Mouse (Mus musculus): ENCODE data around the gene Gng7.

Gene Gng7

DNA sequence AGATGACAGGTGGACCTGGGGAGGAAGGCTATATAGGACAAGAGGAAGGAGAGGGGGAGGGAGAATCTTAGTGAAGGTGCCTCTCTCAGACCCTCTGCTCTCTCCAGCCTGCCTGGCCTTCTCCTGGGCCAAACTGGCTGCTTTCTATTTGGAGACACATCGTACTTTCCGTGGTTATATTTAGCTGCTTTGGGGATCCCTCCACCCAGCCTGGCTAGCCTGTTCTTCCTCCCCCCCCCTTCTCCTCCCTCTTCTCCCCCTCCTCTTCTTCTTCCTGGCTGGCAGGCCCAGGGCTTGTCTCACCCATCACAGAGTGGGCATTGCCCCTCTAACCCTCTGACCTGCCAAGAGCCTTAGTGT lies 73.8 kb downstream of the Gng7 start:
- ChIA-PET POLR2A (interaction anchor here (0.6 to 26.8 kb wide), 46 partner anchors 9 to 524 kb away, joined by 3 to 1108 read pairs (median 5); partner anchors contain the start of genes Gadd45b (in 4 of the 4), Map2k2 (in 2 of the 4), Csnk1g2 (in 1 of the 4) and Lmnb2 (in 1 of the 4)), CTCF (interaction anchor here (0.6 to 2.6 kb wide), 15 partner anchors 9 to 141 kb away, joined by 3 to 22 read pairs (median 4); partner anchors contain the start of genes Gadd45b (in 2 of the 4) and Sgta (in 1 of the 4))

DNA sequence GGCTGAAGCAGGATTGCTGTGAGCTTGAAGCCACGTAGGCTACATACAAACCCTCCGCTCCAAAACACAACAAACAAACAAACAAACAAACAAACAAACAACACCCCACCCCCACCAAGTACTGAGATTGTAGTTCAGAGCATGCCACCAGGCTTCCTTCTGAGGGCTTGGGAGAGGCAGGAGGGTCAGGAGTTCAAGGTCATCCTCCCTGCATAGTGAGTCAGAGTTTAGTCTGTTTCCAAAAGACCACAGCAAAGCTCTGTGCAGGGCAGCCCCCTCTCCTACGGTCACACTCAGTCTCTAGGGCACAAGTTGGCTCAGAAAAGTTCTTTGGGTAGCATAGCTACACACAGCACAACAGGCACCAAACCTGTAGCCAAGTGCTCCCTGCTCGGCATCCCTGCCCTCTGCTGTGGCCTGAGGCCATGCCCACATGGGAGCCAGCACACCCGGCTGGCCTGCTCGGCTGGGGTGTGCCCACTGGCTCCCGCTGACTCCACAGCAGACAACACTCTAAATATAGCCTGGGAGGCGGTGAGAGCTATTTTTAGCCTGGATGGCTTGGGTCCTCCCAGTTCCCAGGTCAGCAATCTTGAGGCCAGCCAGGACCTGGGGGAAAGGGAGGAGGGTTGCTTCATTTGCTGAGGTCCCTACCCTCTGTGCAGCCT lies 74.3 kb downstream of the Gng7 start:
- CTCF ChIA-PET = interaction anchor here (0.5 to 2.6 kb wide), 19 partner anchors 9 to 352 kb away, joined by 3 to 22 read pairs (median 4); partner anchors contain the start of genes Gadd45b (in 2 of the 4), Sgta (in 1 of the 4) and Timm13 (in 1 of the 4)
- POLR2A ChIA-PET = interaction anchor here (0.6 to 26.8 kb wide), 69 partner anchors 8 to 541 kb away, joined by 3 to 1108 read pairs (median 4); partner anchors contain the start of genes Gadd45b (in 4 of the 4), Map2k2 (in 3 of the 4), Ap3d1 (in 2 of the 4) and Lmnb2 (in 2 of the 4)

DNA sequence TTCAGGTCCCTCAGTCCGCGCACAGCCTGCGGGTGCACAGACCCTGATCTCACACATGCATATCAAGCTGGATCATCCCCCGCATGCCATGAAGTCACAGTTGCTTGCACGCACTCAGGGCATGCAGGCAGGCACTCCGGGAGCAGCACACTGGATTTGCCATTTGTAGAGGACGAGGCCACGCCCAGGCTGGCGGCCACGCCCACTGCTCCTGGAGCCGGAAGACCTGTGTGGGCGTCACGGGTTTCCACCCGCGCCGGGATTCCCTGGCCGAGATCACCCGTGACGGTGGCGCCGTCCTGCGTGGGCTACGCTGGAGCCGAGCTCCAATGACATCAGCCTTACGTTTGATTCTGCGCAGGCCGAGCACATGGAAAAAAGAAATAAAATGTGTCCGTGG lies 75.1 kb downstream of the Gng7 start:
- POLR2A ChIA-PET = interaction anchor here (0.7 to 26.8 kb wide), 51 partner anchors 9 to 540 kb away, joined by 3 to 1108 read pairs (median 4); partner anchors contain the start of genes Gadd45b (in 4 of the 4), Ap3d1 (in 2 of the 4), Lmnb2 (in 2 of the 4) and Map2k2 (in 2 of the 4)
- CTCF ChIA-PET = interaction anchor here (0.6 to 2.6 kb wide), 16 partner anchors 8 to 59 kb away, joined by 3 to 22 read pairs (median 5); partner anchors contain the start of genes Gadd45b (in 2 of the 4) and Timm13 (in 1 of the 4)

GRCm38 (mm10) chr10:80938831-80939550 lies 75.8 kb downstream of the Gng7 start:
- ChIA-PET POLR2A (interaction anchor here in 3 of 4 experiments (0.7 to 26.8 kb wide), 26 partner anchors 8 to 462 kb away, joined by 3 to 1108 read pairs (median 7); partner anchors contain the start of genes Gadd45b (in 3 of the 3), Lmnb2 (in 2 of the 3), Ap3d1 (in 1 of the 3) and Slc39a3 (in 1 of the 3)), CTCF (interaction anchor here in 3 of 4 experiments (0.5 to 2.6 kb wide), 9 partner anchors 8 to 58 kb away, joined by 3 to 22 read pairs (median 7); partner anchors contain the start of gene Gadd45b (in 2 of the 3))

- ChIA-PET POLR2A (interaction anchor here (0.7 to 26.8 kb wide), 28 partner anchors 3 to 315 kb away, joined by 3 to 1108 read pairs (median 4); partner anchors contain the start of genes Gadd45b (in 4 of the 4), Amh (in 1 of the 4), Csnk1g2 (in 1 of the 4) and Eef2 (in 1 of the 4)), CTCF (interaction anchor here (0.6 to 2.3 kb wide), 10 partner anchors 8 to 53 kb away, joined by 3 to 16 read pairs (median 4); partner anchors contain the start of gene Gadd45b (in 2 of the 4))
Observed at GRCm38 (mm10) chr10:80937646-80938045, 77.1 kb downstream of the Gng7 start.

- POLR2A ChIA-PET = interaction anchor here in 3 of 4 experiments (0.8 to 26.8 kb wide), 29 partner anchors 4 to 315 kb away, joined by 3 to 1108 read pairs (median 4); partner anchors contain the start of genes Gadd45b (in 2 of the 3), Csnk1g2 (in 1 of the 3), Eef2 (in 1 of the 3) and Lmnb2 (in 1 of the 3)
- CTCF ChIA-PET = interaction anchor here (0.6 to 2.3 kb wide), 18 partner anchors 8 to 62 kb away, joined by 3 to 16 read pairs (median 4); partner anchors contain the start of gene Timm13 (in 1 of the 4)
Observed at GRCm38 (mm10) chr10:80936810-80937164, 78.0 kb downstream of the Gng7 start.

DNA sequence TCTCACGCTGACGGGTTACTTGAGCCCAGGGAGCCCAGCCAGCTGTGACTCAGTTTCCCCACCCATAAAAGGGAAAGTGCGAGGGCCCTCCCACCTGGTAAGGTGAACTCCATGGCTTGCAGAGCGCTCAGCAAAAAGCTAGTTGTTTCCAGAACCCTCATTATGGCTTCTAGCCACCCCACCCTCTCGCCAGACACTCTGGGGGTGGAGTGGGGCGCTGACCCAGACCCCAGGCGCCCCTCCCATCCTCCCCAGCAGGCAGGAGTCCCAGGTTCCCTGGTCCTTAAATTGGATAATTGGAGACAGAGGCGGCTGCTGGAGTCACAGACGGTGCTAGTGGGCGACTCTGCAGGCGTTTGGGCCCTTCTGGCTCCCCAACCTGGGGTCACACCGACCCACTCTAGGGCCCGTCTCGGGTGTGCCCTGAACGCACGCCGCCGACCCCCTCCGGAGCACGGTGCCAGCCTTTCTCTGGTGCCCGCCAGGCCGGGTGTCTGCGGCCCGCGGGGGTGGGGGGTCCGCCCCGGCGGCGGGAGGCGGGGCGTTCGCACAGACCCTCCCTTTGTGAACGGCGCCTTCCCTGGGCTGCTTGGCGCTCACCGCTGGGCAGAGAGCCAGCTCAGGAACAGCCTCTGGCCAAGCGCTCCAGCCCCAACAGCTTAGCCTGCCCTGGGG lies 78.5 kb downstream of the Gng7 start:
- POLR2A ChIA-PET = interaction anchor here in 3 of 4 experiments (0.8 to 26.8 kb wide), 26 partner anchors 4 to 314 kb away, joined by 3 to 1108 read pairs (median 6); partner anchors contain the start of genes Csnk1g2 (in 1 of the 3), Eef2 (in 1 of the 3), Gadd45b (in 1 of the 3) and Lmnb2 (in 1 of the 3)

DNA sequence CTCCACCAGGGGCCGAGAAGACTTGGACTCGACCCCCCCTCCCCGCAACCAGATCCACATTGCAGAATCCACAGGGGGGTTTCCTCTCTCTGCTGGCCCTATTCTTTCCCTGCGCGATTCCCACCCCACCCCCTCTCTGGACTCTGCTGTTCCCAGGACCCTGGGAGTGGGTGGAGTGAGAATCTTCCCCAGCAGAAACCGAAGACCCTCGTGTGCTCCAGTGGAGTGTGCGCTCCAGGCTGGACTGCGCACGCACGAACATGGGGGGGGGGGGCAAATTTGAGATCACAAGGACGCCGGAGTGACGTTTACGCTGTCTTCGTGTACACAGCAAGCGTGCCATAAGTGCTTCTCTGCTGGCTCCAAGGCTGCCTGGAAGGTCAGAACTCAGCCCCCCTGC lies 79.0 kb downstream of the Gng7 start:
- CTCF ChIA-PET = interaction anchor here in 3 of 4 experiments (0.9 to 4.2 kb wide), 10 partner anchors 11 to 63 kb away, joined by 3 to 22 read pairs (median 4); no protein-coding TSS in a partner anchor
- POLR2A ChIA-PET = interaction anchor here in 3 of 4 experiments (0.5 to 26.8 kb wide), 23 partner anchors 5 to 242 kb away, joined by 3 to 1108 read pairs (median 5); partner anchors contain the start of genes Gadd45b (in 1 of the 3), Lmnb2 (in 1 of the 3) and Sgta (in 1 of the 3)

More for the DNA sequence above, 78.5 kb downstream of the Gng7 start:
- CTCF ChIA-PET = interaction anchor here (0.6 to 2.3 kb wide), 17 partner anchors 8 to 62 kb away, joined by 3 to 16 read pairs (median 4); partner anchors contain the start of gene Timm13 (in 1 of the 4)

GRCm38 (mm10) chr10:80935241-80935640 lies 79.5 kb downstream of the Gng7 start:
- POLR2A ChIA-PET = interaction anchor here in 3 of 4 experiments (0.5 to 26.8 kb wide), 28 partner anchors 5 to 259 kb away, joined by 3 to 1108 read pairs (median 4); partner anchors contain the start of genes Lmnb2 (in 2 of the 3), Ap3d1 (in 1 of the 3) and Gadd45b (in 1 of the 3)
- CTCF ChIA-PET = interaction anchor here in 3 of 4 experiments (0.6 to 4.2 kb wide), 10 partner anchors 11 to 842 kb away, joined by 3 to 22 read pairs (median 4); no protein-coding TSS in a partner anchor

DNA sequence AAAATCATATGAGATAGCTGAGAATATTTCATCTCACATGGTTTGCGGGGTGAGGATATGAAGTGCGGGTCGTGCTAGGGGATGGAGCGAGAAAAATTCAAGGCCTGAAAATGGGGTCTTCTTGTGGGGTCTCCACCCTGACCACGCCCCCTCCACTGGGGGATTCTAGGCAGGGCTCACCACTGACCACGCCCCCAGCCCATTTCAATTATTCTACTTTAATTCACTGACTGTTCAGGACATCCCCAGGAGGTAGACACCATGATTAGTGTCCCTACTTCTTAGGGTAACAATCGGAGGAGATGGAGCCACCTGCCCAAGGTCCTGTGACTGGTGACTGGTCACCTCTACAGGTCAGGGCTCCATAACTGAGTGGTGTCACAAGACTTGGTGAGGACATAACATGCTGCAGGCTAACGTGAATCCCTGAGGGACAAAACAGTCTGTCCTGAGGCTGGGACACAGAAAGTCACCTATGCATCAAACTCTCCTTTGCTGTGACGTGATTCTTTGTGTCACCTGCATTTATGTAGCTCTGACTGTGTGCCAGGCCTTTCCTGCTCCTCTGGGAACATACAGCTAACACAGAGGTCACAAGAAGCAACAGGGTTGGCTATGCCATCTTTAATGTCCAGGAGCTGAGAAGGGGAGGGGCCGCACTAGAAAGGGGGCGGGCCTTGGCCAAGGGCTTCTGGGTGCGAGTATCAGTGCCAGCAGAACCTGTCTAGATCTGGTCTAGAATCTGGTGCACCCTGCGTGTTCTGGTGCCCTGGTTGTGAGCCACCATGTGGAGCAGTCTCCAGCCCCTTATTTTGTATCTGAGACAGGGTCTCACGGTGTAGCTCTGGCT lies 80.4 kb downstream of the Gng7 start:
- ChIA-PET POLR2A (interaction anchor here in 3 of 4 experiments (0.6 to 26.8 kb wide), 36 partner anchors 6 to 421 kb away, joined by 3 to 1108 read pairs (median 4); partner anchors contain the start of genes Lmnb2 (in 2 of the 3), Ap3d1 (in 1 of the 3), Eef2 (in 1 of the 3) and Gadd45b (in 1 of the 3)), CTCF (interaction anchor here in 3 of 4 experiments (0.6 to 4.2 kb wide), 13 partner anchors 12 to 841 kb away, joined by 3 to 22 read pairs (median 3); no protein-coding TSS in a partner anchor)

DNA sequence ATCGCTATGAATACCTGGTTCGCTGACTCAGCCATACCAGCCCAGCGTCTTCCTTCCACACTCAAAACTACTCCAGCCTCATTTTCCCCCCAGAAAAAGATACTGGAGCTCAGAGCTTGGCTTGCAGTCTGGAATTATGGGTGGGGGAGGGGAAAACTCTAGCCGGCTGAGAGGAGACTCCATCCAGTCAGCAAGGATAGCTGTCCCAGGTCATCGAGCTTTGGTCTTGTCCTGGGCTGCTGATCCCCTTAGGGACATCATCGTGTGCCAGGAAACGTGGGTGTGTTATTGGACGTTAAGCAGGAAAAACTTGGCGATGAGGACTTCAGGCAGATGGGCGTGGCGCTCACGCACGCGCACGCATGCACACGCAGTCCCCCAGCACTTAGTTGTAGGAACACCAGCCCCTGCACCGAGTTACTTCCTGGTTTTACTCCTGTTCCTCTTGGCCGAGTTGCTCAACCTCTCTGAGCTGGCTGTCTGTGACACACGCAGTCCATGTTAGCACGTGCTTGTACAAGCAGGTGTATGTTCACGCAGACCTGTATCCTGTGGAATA lies 81.2 kb downstream of the Gng7 start:
- CTCF ChIA-PET = interaction anchor here (0.5 to 4.2 kb wide), 13 partner anchors 10 to 183 kb away, joined by 3 to 22 read pairs (median 4); no protein-coding TSS in a partner anchor

GRCm38 (mm10) chr10:80932700-80933420 lies 81.9 kb downstream of the Gng7 start:
- CTCF ChIA-PET = interaction anchor here (0.5 to 5.3 kb wide), 20 partner anchors 7 to 127 kb away, joined by 3 to 91 read pairs (median 4); no protein-coding TSS in a partner anchor
- POLR2A ChIA-PET = interaction anchor here (0.6 to 26.8 kb wide), 48 partner anchors 7 to 712 kb away, joined by 3 to 1108 read pairs (median 4); partner anchors contain the start of genes Lmnb2 (in 2 of the 4), Timm13 (in 2 of the 4), Ap3d1 (in 1 of the 4) and Eef2 (in 1 of the 4)

More for the DNA sequence above, 81.2 kb downstream of the Gng7 start:
- POLR2A ChIA-PET = interaction anchor here (0.6 to 26.8 kb wide), 36 partner anchors 7 to 422 kb away, joined by 3 to 1108 read pairs (median 4); partner anchors contain the start of genes Lmnb2 (in 2 of the 4), Timm13 (in 2 of the 4), Eef2 (in 1 of the 4) and Gadd45b (in 1 of the 4)

DNA sequence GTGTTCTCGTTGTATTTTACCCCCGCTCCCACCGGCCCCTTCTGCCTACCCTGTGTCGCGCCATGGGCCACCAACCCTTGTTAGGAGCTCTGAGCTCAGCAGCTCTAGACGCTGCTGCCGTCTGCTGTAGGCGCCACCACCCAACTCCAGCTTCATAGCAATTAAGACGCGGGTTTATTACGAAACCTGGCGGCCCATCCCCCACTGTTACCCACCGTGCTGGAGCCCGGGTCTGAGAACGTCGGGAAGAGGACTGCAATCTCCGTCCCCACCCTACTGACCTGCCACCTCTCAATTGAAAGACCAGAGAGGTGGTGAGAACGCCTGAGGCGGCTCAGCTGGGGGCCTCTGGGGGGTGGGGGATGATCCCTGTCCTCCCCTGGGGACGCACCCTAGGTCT lies 82.5 kb downstream of the Gng7 start:
- ChIA-PET CTCF (interaction anchor here in 3 of 4 experiments (0.6 to 5.3 kb wide), 13 partner anchors 8 to 426 kb away, joined by 3 to 91 read pairs (median 4); no protein-coding TSS in a partner anchor), POLR2A (interaction anchor here (0.6 to 26.8 kb wide), 44 partner anchors 6 to 711 kb away, joined by 3 to 1108 read pairs (median 4); partner anchors contain the start of genes Timm13 (in 2 of the 4), Ap3d1 (in 1 of the 4), Eef2 (in 1 of the 4) and Gadd45b (in 1 of the 4))

DNA sequence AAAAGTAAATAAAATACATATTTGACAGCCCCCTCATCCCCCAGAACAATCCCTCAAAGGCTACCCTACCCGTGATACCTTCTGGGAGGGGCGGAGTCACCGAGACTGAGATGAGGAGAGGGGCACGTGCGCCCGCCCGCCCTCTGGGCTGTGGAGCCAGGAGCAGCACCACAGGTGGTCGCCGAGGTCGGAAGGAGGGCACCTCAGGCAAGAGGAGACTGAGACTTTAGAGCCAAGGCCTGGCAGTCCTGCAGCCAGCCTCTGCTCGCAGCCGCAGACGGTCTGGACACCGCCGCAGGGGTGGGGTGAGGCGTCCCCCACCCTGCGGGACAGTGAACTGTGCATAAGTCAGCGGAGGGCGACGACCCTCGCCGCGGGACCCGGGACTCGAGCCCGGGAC lies 83.0 kb downstream of the Gng7 start:
- CTCF ChIA-PET = interaction anchor here (0.5 to 5.3 kb wide), 14 partner anchors 9 to 666 kb away, joined by 3 to 91 read pairs (median 4); no protein-coding TSS in a partner anchor

More for the DNA sequence above, 83.0 kb downstream of the Gng7 start:
- POLR2A ChIA-PET = interaction anchor here in 3 of 4 experiments (0.6 to 26.8 kb wide), 45 partner anchors 6 to 711 kb away, joined by 3 to 1108 read pairs (median 15); partner anchors contain the start of genes Lmnb2 (in 2 of the 3), Map2k2 (in 2 of the 3), 4930442H23Rik (in 1 of the 3) and Ap3d1 (in 1 of the 3)

All from embryonic stem cell, embryonic (primary cell).